Mouse (Mus musculus) 3134 (cell line): ENCODE measurements around the gene Adam6b.
A peak's percentile ranks its signal among the peaks of the same experiment; 100 is the strongest.
"Not testable (repeated sequence)": the region's sequence is repeated elsewhere in the genome, so short reads cannot be mapped to it uniquely, and the experiment has no call there.

Source experiments
- DNase-seq: peaks from one replicate; pipeline ENCODE4 v3.0.0-alpha.2; 2011; ENCODE audit warnings: low spot score; ENCODE audit not compliant: insufficient read length; ENCODE audit errors: extremely low read depth

Adam6b gene

DNA sequence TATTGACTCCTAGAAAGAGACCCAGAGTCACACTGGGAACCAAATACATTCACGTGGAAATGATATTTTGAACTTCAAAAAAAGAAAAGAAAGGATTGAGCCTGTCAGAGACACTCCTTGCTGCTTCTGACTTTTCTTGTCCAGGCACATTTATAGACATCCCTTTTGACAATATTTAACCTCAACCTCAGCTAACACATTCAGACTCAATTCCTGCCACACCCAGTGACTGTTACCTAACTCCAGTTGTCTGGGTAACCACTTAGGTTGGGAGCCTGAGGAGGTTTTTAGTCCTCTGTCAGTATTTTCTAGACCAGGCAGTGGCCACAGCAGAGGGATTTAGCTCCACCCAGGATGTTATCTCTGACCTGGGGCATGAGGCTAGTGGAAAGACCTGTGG lies at the start of gene Adam6b:
TSS of gene Adam6b (plus strand) at position 301 of the 400 bp plus-strand sequence.
- not testable (repeated sequence) for DNase-seq

DNA sequence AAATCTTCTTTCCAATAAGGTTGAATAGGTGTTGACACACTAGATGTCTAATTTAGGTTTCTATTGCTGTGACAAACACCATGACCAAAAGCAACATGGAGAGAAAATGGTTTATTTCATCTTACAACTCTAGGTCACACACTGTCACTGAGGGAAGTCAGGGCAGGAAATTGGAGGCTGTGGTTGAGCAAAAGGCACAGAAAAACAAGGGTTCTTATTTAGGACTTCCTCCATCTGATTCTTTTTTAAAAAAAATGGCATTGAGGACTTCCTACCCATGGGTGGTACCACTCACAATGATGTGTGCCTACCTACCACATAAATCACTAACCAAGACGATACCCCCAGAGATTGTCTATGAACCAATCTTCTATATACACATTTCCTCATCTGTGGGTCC lies 43.2 kb upstream of the Adam6b start:
- no peak for DNase-seq

DNA sequence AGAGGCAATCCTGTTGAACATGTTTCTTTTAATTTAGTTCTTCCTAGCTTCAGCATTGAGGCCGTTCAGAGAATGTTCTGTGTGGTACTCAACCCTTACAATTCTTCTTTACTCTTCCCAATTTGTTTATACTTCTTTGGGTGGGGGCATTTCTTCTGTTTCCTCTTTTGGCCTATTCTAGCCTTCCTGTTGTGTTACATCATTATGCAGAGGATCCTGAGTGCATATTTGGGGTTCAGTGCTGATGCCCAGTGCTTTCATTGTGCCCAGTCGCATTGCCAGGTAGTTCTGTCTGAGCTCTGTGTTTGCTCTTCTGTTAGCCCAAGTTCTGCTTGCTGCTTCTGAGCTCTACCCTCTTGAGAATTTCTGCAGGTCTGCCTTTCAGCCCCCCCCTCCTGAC lies 13.1 kb upstream of the Adam6b start:
- no peak for DNase-seq

DNA sequence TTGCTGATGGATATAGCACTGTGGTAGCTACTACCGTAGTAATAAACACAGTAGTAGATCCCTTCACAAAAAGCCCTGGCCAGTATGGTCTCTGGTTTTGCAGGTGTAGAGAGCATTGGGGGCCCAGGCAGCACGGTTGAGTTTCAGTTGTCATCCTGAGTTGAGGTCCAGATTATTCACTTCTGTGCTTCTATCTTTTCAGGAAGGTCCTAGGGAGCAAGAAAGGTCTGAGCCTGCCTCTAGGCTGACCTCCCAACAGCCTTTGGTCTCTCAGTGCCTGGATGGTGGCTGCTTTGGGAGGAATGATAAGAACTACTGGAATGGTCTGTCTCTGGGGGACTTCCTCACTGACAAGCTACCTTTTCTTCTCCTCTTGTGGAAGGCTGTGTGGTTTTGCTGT lies 7.2 kb upstream of the Adam6b start:
- no peak for DNase-seq

DNA sequence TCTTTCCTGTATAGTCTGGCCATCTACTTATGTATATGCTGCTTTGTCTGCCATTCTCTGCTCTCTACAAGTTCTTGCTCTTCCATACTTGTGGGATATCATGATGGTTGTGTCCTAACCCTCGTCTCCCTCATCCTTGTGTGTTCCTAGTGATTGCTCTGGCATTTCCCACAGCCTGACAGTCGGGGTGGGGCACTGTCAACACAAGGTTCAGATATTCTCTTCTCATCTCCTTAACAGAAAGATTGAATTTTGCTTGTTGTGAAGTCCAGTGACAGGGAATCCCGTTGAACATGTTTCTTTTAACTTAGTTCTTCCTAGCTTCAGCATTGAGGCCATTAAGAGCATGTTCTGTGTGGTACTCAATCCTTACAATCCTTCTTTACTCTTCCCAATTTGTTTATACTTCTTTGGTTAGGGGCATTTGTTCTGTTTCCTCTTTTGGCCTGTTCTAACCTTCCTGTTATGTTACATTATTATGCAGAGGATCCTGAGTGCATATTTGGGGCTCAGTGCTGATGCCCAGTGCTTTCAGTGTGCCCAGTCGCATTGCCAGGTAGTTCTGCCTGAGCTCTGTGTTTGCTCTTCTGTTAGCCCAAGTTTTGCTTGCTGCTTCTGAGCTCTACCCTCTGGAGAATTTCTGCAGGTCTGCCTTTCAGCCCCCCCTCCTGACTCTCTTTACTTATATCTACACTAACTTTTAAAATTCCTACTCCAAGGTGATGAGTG lies 6.5 kb upstream of the Adam6b start:
- no peak for DNase-seq

DNA sequence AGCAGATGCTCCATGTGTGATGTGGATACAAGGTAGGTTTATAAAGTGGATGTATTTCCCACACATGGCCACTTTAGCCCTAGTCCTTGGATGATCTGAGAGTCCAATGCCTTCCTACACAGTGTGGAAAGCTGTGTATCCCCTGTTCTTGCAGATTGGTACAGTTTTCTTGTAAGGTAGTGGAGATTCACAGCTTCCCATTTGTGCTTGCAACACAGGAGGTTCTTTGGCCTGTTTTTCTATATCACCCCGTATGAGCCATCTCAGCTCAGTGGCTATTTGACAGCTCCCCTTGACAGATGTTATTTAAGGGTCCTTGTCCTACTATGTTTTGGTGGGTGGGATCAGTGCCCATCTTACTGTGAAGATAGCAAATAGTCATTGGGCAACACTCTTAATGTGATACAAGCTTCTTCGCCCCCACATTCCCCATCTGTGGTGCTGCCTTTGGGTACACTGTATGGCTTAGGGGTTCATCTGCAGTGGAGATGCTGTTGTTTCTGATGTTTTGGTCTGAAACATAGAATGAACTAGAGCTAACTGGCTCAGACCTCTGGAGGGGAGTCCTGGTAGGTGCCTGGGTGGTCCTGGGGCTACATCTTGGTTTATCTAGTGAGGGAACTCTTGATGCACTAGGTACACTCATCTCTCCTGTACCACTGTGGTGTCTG lies 5.7 kb upstream of the Adam6b start:
- DNase-seq = no peak

DNA sequence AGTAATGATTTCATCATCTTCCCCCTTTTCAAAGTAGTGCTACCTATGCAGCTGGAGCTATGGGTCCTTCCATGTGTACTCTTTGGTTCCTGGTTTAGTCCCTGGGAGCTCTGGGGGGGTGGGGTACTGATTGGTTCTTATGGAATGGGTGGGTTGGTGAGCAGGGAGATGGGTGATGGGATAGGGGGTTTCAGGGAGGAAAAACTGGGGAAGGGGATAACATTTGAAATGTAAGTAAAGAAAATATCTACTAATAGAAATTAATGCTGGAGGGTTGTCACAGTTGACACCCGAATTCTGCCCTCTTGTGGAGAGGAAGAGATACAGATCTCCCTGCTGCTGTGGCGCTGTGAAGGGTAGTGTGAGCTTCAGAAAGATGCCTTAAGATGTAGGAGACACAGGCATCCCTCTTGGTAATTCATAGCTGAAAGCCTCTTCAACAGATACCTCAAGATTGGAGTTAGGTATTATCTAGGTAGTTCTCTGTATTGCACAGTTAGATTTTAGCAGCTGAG lies 4.3 kb upstream of the Adam6b start:
- no peak for DNase-seq

DNA sequence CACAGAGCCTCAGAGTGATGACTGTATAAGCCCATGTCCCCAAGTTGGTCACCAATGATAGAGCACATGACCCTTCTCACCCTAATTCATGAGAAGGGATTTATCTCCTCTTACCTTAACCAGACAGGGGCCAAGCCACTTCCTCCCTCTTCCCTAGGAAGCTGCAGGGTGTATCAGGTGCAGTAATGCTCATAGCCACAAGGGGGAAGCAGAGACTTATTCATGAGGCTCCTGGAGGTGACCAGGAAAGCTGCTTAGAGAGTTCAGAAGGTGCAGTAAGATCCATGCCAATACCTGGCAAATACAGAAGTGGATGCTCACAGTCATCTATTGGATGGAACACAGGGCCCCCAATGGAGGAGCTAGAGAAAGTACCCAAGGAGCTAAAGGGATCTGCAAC lies 1.6 kb upstream of the Adam6b start:
- DNase-seq = peak; percentile 10

DNA sequence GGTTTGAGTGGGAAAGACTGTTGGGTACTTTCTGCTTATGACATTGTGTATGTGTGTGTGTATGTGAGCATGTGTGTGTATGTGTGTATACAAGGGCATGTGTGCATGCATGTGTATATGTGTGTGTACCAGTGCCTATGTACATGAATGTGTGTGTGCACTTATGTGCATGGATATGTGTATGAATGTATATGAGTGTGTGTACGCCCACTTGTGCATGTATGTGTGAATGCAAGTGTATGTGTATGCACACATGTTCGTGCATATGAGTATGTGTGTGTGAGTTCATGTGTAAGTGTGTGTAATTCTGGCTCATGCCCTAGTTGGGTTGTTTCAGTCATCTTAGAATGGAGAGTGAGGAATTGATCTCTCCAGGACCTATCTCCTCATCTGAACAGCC lies 36.6 kb downstream of the Adam6b start:
- DNase-seq = no peak
